Comparison of ENCODE assay signal across 15 mouse cellular contexts in the genomic region with DNA sequence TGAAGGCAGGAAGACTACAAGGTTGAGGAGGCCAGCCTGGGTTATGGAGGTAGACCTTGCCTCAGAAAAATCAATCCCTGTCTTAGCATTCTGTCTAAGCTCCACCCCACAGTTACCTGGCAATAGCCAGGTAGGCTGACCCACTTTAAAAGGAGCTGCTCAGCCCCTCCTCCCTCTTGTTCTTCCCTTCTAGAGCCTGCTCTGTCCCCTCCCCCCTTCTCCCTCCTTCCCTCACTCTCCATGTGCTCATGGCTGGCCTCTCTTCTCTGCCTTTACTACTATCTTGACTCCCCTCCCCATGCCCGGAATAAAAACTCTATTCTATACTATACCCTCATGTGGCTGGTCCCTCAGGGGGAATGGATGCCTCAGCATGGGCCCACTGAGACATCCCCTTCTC. TPM values are rescaled to one million over a fixed set of nuclear protein-coding genes. Genes with fewer than 3 reads are reported as not detected.
DNase-seq lines count a peak whose midpoint lies in the region; ATAC-seq and TF ChIP-seq lines count a peak whose summit lies in the region.
"Had no signal": no experiment of that assay in that cellular context is flagged by ENCODE, and none has a peak within 500 bp of the region (broad histone marks: within the 10 kb centered on the region; RNA-seq: fewer than 3 reads in every experiment).

No protein-coding gene starts in this region.

- peaks cover 46% of the 10 kb centered on the region for H3K36me3 ChIP-seq in embryonic facial prominence, embryonic 15.5 days
- peaks cover 28% of the 10 kb centered on the region for H3K36me3 ChIP-seq in hindbrain, embryonic 16.5 days (ENCODE audit: control insufficient read depth, insufficient read depth, low read length)

- 0 out of 2 replicates have a peak overlapping the region, but pooled peaks have one; percentile 28 for H3K27ac ChIP-seq in embryonic facial prominence, embryonic 15.5 days (replicated peaks)
- no peak overlapping the region for H3K27ac ChIP-seq in hindbrain, embryonic 16.5 days (ENCODE audit: low read depth, low read length)
- H3K27ac ChIP-seq: forebrain, embryonic 15.5 days had no signal

- H3K27me3 ChIP-seq in embryonic facial prominence, embryonic 15.5 days: no peaks in the 10 kb centered on the region
- H3K27me3 ChIP-seq in hindbrain, embryonic 16.5 days (replicated peaks; ENCODE audit: control insufficient read depth, insufficient read depth, low read length): no peaks in the 10 kb centered on the region
- H3K27me3 ChIP-seq: forebrain, embryonic 15.5 days had no signal

- H3K9me3 ChIP-seq in embryonic facial prominence, embryonic 15.5 days (replicated peaks): no peaks in the 10 kb centered on the region
- no peaks in the 10 kb centered on the region for H3K9me3 ChIP-seq in hindbrain, embryonic 16.5 days (ENCODE audit: control insufficient read depth, low read length)
- H3K9me3 ChIP-seq: forebrain, embryonic 15.5 days had no signal

- ATAC-seq in embryonic facial prominence, embryonic 15.5 days (ENCODE audit: insufficient number of reproducible peaks, low FRiP score, low TSS enrichment, low read depth): no peak
- ATAC-seq in hindbrain, embryonic 16.5 days: no peak
- ATAC-seq: forebrain, embryonic 15.5 days had no signal

- peaks cover 27% of the 10 kb centered on the region for H3K4me1 ChIP-seq in embryonic facial prominence, embryonic 15.5 days
- H3K4me1 ChIP-seq in lung, adult 2 months (ENCODE audit: control insufficient read depth, insufficient read depth, low read length): peaks cover 17% of the 10 kb centered on the region
- H3K4me1 ChIP-seq in hindbrain, embryonic 16.5 days (ENCODE audit: control insufficient read depth, insufficient read depth, low read depth, low read length): peaks cover 24% of the 10 kb centered on the region

- DNase-seq in cerebellum, adult 9-10 months: peak; percentile 57
- DNase-seq in cerebellum, adult 11-12 months: no peak
- peak; percentile 17 for DNase-seq in A20 (ENCODE audit: low read depth, low spot score)
- DNase-seq in lung, adult 2 months: peak; percentile 14
- no peak for DNase-seq in right cerebral cortex, postnatal 4 days
- no peak for DNase-seq in frontal cortex, postnatal 25 days (ENCODE audit: low spot score in 2 of 2)
- DNase-seq: cerebellum, adult 2 months; heart, postnatal 10 days; midbrain, embryonic 14.5 days had no signal

- WGBS in embryonic facial prominence, embryonic 15.5 days: 52% methylated on average over 1 of the region's 1 CpGs
- WGBS in lung, adult 2 months: 59% methylated on average over 1 of the region's 1 CpGs
- WGBS in hindbrain, embryonic 16.5 days: 72% methylated on average over 1 of the region's 1 CpGs

- no peak overlapping the region for H3K4me2 ChIP-seq in embryonic facial prominence, embryonic 15.5 days (replicated peaks)
- no peak overlapping the region for H3K4me2 ChIP-seq in hindbrain, embryonic 16.5 days (ENCODE audit: low read length)

- H3K4me3 ChIP-seq in embryonic facial prominence, embryonic 15.5 days (replicated peaks): no peak overlapping the region
- H3K4me3 ChIP-seq in lung, adult 2 months (replicated peaks; ENCODE audit: extremely low read depth, low read depth, low read length): no peak overlapping the region
- no peak overlapping the region for H3K4me3 ChIP-seq in hindbrain, embryonic 16.5 days (ENCODE audit: low read length)
- H3K4me3 ChIP-seq: forebrain, embryonic 15.5 days had no signal

- no peak for TF ChIP-seq CTCF in lung, adult 2 months (IDR thresholded peaks at IDR 0.05; ENCODE audit: insufficient read depth, low read length)

- no peak for TF ChIP-seq POLR2A in lung, adult 2 months (IDR thresholded peaks at IDR 0.05; ENCODE audit: borderline replicate concordance, extremely low read depth, low read depth, low read length)

- H3K9ac ChIP-seq in embryonic facial prominence, embryonic 15.5 days: no peak overlapping the region
- no peak overlapping the region for H3K9ac ChIP-seq in hindbrain, embryonic 16.5 days (ENCODE audit: low read depth, low read length)
- H3K9ac ChIP-seq: forebrain, embryonic 15.5 days had no signal

RNA-seq across cellular contexts. Expression of gene Tnpo2, which starts 2.8 kb away (rescaled TPM):
- polyA plus RNA-seq in embryonic facial prominence, embryonic 15.5 days (2015; fragmentation: Nextera tagmentation; extraction: Ambion mirVana): 31.4 and 32.9 TPM in 2 replicates
- polyA plus RNA-seq in lung, adult 2 months (2012; rRNA removed): 49.1 and 68.3 TPM in 2 replicates
- polyA plus RNA-seq in hindbrain, embryonic 16.5 days (2015; fragmentation: Nextera tagmentation; extraction: Ambion mirVana): 61.2 and 62.7 TPM in 2 replicates

RNA-seq across cellular contexts. Expression of gene Trir, which starts 7.2 kb away (rescaled TPM):
- polyA plus RNA-seq in embryonic facial prominence, embryonic 15.5 days (2015; fragmentation: Nextera tagmentation; extraction: Ambion mirVana): 114 and 117 TPM in 2 replicates
- polyA plus RNA-seq in lung, adult 2 months (2012; rRNA removed): 96.9 and 99.1 TPM in 2 replicates
- polyA plus RNA-seq in hindbrain, embryonic 16.5 days (2015; fragmentation: Nextera tagmentation; extraction: Ambion mirVana): 100 and 110 TPM in 2 replicates

RNA-seq across cellular contexts. Expression of gene Asna1, which starts 8.8 kb away (rescaled TPM):
- 117 and 119 TPM in 2 replicates for polyA plus RNA-seq in embryonic facial prominence, embryonic 15.5 days (2015; fragmentation: Nextera tagmentation; extraction: Ambion mirVana)
- 87.2 and 128 TPM in 2 replicates for polyA plus RNA-seq in lung, adult 2 months (2012; rRNA removed)
- 159 and 170 TPM in 2 replicates for polyA plus RNA-seq in hindbrain, embryonic 16.5 days (2015; fragmentation: Nextera tagmentation; extraction: Ambion mirVana)

RNA-seq across cellular contexts. Expression of gene Best2, which starts 19.5 kb away (rescaled TPM):
- 0.93 and 2.0 TPM in 2 replicates for polyA plus RNA-seq in embryonic facial prominence, embryonic 15.5 days (2015; fragmentation: Nextera tagmentation; extraction: Ambion mirVana)
- 0.13 and 0.23 TPM in 2 replicates for polyA plus RNA-seq in lung, adult 2 months (2012; rRNA removed)
- polyA plus RNA-seq in hindbrain, embryonic 16.5 days (2015; fragmentation: Nextera tagmentation; extraction: Ambion mirVana): 0.10 and 0.21 TPM in 2 replicates
- polyA plus RNA-seq: embryonic facial prominence, embryonic 11.5 days; forebrain, embryonic 15.5 days; inflammation-experienced regulatory T-cells, adult 6 months; midbrain, embryonic 14.5 days; neural tube, embryonic 11.5 days had no signal

RNA-seq across cellular contexts. Expression of gene Fbxw9, which starts 26.0 kb away (rescaled TPM):
- 32.6 and 37.4 TPM in 2 replicates for polyA plus RNA-seq in embryonic facial prominence, embryonic 15.5 days (2015; fragmentation: Nextera tagmentation; extraction: Ambion mirVana)
- polyA plus RNA-seq in lung, adult 2 months (2012; rRNA removed): 42.5 and 44.7 TPM in 2 replicates
- 75.8 and 83.2 TPM in 2 replicates for polyA plus RNA-seq in hindbrain, embryonic 16.5 days (2015; fragmentation: Nextera tagmentation; extraction: Ambion mirVana)

Comparison
In these comparisons a context has a peak if more than half of its experiments do, and no peak if none do; other contexts are left out.
1. DNase-seq: peak in cerebellum, adult 9-10 months (single experiment), A20 (single experiment) and lung, adult 2 months (single experiment); none in cerebellum, adult 11-12 months (single experiment), right cerebral cortex, postnatal 4 days (single experiment) and frontal cortex, postnatal 25 days (0 of 2).